Mouse (Mus musculus): ENCODE results near the gene Prmt1.

Gene Prmt1

GRCm38 (mm10) chr7:45012824-45013223, 26.5 kb upstream of the Prmt1 start:
- DNase-seq (ENCODE audit: low read depth, low spot score), result no peak

- no peak for DNase-seq (ENCODE audit: low read depth, low spot score)
These were observed 25.6 kb upstream of the Prmt1 start for GRCm38 (mm10) chr7:45012011-45012410.

GRCm38 (mm10) chr7:45008411-45008810, 22.0 kb upstream of the Prmt1 start:
- DNase-seq (ENCODE audit: low read depth, low spot score), result no peak

- DNase-seq (ENCODE audit: low read depth, low spot score), result no peak
These were observed 21.5 kb upstream of the Prmt1 start for GRCm38 (mm10) chr7:45007846-45008245.

- DNase-seq (ENCODE audit: low read depth, low spot score), result no peak
These were observed 20.8 kb upstream of the Prmt1 start for GRCm38 (mm10) chr7:45007141-45007540.

DNA sequence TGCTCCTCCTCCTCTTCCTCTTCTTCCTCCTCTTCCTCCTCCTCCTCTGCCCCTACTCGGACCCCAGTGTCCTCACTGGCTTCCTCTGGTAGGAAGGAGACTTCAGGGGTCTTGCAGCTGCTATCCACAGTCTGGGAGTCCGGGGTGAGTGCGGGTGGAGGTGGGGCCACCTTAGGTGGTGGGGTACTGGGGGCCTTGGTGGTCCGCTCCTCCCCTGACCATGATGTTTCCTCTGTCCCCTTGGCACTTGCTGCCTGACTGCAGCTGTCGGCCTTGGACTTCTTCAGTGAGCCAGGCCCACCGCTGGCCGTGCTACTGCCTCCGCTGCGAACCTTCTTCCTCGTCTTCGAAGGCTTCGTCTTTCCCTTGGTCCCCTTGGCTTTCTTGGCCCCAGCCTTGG, 20.1 kb upstream of the Prmt1 start:
- DNase-seq (ENCODE audit: low read depth, low spot score), result no peak

DNA sequence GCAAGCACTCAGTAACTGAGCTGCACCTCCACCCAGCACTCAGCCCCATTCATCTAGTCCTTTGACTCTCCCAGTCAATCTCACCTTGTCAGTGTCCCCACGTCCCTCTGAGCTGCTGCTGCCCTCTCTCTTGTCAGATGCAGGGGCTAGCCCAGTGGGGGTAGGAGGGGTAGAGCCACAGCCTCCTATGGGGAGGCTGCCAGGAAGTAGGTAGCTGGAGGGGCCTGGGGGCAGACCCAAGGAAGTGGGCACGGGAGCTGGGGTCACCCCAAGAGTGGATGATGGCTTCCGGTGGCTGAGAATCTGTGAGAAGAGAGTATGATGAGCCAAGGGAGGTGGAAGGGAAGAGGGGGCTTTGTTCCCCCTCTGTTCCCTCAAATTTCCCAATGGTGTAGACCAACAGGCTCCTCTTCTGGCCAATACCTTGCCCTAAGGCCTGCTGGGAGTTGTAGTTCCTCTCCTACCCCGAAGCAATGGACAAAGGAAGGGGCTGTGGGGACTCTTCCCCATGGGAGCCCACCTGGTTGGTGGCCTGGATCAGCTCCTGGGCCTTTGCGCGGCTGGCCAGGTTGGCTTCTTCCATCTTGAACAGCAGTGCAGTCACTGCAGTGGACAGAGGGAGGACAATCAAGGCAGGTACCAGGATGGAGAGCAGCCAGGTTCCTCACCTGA, 19.1 kb upstream of the Prmt1 start:
- DNase-seq (ENCODE audit: low read depth, low spot score), result no peak

DNA sequence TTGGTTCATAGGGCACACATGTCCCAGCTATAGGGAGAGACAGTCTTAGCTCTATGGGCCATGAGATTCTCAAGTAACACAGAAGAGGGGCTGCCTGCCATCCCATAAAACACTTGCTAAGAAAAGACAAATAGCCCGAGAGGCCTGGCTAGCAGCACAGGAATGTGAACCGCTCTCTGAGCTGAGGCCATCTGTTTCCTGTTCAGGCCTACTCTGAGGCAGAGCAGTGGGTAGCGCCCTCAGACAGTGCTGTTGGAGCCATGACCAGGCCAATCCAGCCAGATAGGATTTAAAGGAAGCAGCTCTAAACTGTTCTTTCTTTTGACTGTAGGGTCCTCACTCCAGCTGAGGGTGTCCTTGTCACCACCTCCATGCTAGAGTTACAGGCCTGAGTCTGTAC, 18.2 kb upstream of the Prmt1 start:
- DNase-seq (ENCODE audit: low read depth, low spot score), result no peak

DNA sequence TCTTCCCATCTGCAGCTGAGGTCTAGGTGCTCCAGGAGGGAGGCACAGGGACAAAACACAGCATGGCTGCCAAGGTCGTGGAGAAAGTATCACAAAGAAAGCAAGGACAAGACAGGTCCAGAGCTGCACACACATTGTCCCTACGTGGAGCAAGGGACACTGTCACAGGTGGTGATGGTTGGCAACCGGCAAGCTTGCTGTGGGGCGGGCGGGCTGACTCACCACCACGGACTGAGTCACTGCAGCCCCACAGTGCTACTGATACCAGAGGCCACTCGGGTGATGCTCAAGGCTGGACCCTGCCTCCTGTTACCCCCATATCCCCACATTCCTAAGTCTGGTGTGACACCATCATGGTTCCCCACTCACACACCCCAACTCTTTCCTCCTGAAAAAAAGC, 16.1 kb upstream of the Prmt1 start:
- no peak for DNase-seq (ENCODE audit: low read depth, low spot score)

DNA sequence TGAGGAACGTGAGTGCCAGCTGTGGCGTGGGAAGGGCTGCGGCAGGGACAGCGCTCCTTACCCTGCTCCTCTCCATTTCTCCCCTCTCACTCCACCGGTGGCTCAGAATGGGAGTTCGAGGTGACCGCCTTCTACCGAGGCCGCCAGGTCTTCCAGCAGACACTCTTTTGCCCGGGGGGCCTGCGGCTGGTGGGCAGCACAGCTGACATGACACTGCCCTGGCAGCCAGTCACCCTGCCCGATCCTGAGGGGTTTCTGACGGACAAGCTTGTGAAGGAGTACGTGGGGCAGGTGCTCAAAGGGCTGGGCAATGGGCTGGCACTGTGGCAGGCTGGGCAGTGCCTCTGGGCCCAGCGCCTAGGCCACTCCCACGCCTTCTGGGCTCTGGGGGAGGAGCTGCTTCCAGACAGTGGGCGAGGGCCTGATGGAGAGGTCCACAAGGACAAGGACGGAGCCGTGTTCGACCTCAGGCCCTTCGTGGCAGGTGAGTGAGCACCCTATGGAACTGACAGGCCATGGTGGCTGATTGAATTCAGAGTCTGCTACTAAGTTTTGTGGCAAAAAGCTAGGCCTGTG, 14.3 kb upstream of the Prmt1 start:
- no peak for DNase-seq (ENCODE audit: low read depth, low spot score)

GRCm38 (mm10) chr7:44999753-45000152, 13.4 kb upstream of the Prmt1 start:
- DNase-seq (ENCODE audit: low read depth, low spot score), result no peak

DNA sequence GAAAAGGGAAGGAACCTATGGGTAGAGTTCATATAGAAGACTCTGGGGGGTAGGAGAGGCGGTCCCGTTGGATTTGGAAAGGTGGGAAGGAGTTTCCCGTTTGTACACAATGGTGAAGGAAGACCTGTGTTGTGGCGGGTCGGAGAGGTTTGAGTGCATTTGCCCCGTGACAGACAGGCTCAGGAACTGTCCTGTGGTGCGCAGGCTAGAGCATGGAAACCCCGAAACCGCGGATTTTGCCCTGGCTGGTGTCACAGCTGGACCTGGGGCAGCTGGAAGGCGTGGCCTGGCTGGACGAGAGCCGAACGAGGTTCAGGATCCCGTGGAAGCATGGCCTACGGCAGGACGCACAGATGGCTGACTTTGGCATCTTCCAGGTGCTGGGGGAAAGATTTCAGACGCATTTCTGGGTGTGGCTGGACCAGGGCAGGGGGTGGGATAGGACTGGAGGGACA, 12.2 kb upstream of the Prmt1 start, which contains the start of gene Bcl2l12:
Gene Bcl2l12, minus strand, starts transcription at position 212 of the 455 bp plus-strand sequence.
- DNase-seq (ENCODE audit: low read depth, low spot score), result peak; percentile 40

GRCm38 (mm10) chr7:44997940-44998428, 11.6 kb upstream of the Prmt1 start:
- no peak for DNase-seq (ENCODE audit: low read depth, low spot score)

GRCm38 (mm10) chr7:44997231-44997939, 11.0 kb upstream of the Prmt1 start, which contains the start of gene Irf3:
Gene Irf3 (plus strand): TSS chr7:44997648.
- DNase-seq (ENCODE audit: low read depth, low spot score), result peak; percentile 98

GRCm38 (mm10) chr7:44996672-44997071, 10.3 kb upstream of the Prmt1 start:
- DNase-seq (ENCODE audit: low read depth, low spot score), result no peak

- no peak for DNase-seq (ENCODE audit: low read depth, low spot score)
These were observed 731 bp upstream of the Prmt1 start for GRCm38 (mm10) chr7:44986879-44987718.

DNA sequence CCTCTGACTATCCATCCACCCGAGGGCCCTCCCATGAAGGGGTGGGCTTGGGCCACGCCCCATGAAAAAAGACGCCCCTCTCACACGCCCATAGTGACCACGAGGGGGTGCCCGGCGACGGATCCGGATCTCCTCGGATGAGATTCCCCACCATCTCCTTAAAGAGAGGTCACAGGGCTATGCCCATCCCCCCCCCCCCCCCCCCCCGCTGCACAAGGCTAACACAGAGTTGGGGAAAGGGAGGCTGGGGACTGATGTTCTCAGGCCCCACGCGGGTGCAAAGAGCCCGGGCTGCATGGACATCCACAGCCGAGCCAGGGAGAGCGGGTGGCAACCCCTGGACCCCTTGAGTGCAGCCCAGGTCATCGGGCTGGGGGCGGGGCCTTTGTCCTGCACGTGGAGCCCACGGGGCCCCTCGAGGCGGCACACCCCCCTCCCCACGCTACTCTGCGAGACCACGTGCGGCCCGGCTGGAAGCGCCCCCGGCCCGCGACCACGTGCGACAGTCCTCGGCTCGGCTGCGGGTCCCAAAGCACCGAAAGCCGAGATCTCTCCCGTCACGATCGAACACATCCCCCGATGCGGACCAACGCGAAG, 675 bp downstream of the Prmt1 start:
- peak; percentile 69 for DNase-seq (ENCODE audit: low read depth, low spot score)

- DNase-seq (ENCODE audit: low read depth, low spot score), result no peak
These were observed 1.6 kb downstream of the Prmt1 start for GRCm38 (mm10) chr7:44984833-44985164.

DNA sequence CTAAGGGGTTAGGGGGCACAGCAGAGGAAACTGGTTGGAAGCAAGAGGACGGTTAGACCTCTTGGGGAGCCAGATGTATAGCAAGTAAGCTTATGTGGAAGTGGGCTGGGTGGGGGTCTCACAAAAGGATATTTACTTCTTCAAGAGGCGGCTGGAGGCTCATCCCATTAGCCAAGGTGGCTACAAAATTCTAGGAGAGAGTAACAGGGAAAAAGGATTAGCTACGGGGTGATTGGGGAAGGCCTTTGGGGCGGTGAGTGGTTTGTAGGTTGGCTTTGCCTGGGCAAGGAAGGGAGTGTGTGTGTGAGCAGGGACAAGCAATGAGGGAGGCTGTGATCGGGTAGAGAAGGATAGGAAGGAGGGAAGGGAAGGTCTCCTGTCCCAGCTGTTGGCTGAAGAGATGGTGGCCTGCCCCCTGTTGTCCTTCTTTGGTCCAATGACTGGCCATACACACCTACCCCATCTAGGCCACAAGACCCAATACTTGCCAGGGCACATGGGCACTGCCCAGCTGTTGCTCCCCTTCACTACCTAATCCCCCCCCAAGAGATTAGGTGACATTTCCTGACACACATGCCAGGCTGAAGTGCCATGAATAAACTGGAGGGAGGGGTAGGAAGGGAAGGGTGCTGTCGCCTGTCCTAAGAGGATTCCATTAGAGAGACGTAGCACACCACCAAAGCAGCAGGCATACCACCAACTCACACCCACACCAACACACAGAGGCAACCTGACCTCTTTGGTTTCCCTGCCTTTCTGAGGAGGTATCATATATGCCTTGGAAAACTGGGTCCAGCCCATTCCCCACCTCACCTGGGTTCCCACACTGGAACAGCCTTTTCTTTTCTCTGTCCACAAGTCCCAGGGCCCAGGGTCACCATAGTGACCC, 2.2 kb downstream of the Prmt1 start:
- no peak for DNase-seq (ENCODE audit: low read depth, low spot score)

DNA sequence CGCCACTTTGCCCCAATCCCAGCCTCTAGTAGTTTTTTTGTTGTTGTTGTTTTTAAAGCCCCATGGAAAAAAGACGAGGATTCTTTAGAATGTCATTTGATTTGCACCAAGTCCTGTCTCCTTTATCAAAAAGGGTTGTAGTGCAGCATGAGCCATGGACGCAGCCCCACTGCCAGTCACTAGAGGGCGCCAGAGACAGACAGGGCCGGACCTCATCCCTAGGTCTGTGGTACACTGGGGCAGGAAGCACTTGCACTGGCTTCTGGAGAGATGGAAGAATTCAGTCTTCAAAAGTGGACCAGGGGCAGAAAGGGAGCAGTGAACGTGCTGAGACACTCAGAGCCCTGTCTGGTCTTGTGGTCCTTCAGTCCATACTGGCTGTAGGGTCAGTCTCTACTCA, 3.3 kb downstream of the Prmt1 start:
- peak; percentile 82 for DNase-seq (ENCODE audit: low read depth, low spot score)

Data from CD4-positive helper T cell, adult 2 months (primary cell).